Mouse (Mus musculus) spleen, embryonic (tissue): Measurements from ENCODE around the gene Acvr1.

ENCODE experiments used
- CTCF ChIA-PET: fragments of 350-600 bp; sonication (Branson Sonifier 250); formaldehyde crosslinking; loops from one replicate; lab custom pipeline; 2022; lab: Charles Lee

The Acvr1 gene

GRCm38 (mm10) chr2:58417684-58418083, 149.3 kb downstream of the Acvr1 start:
- CTCF ChIA-PET, result no interaction called here

- CTCF ChIA-PET, result no interaction called here
Measured at GRCm38 (mm10) chr2:58415037-58415436, 151.9 kb downstream of the Acvr1 start.

DNA sequence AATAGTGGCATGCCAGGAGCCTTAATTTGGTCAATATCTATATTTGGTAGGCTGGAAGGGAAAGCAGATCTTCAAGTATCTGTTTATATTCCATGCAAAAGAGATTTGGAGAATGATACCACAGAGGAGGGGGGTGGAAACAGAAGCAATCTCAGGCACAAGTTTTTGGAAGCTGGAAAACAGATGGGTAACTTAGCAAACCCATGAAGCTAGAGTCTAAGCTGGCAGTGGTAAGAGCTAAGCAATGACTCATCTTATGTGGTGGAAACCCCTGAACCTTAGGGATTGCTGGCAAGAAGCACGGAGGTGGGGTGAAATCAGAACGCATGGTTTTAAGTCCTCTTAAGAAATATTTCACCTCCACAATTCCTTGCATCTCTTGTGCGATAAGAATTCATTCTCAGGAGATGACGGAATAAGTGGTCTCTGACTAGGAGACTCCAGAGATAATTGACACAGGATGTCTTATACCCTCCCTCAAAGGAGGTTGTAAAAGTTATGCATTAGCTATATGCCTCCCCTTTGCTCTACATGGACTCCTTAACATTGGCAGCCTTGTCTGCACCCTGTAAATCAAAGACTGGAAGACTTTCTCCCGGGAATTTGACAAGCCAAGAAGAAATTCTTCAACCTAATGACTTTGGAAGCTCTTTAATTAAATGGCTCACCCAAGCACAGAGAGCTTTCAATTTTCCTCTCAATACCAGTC, 157.9 kb downstream of the Acvr1 start:
- CTCF ChIA-PET, result no interaction called here

DNA sequence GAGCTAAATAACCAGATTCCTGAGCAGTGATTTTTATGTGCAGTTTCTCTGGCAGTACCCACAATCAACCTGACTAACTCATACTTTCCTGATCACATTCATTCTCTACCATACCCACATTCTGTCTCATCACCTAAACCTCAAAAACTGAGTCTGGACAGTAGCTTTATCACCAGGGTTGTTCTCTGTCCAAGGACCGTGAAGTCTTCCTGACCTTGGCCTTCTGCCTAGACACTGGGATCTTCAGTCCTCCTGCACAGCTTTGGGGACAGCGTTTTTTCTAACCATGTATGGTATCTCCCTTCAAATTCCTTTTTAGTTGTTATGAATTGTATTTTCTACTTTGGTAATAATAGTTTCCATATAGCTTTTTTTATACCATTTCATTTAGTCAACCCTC, 163.5 kb downstream of the Acvr1 start:
- CTCF ChIA-PET, result no interaction called here

GRCm38 (mm10) chr2:58388601-58389000, 178.4 kb downstream of the Acvr1 start:
- CTCF ChIA-PET, result no interaction called here

- CTCF ChIA-PET, result no interaction called here
Measured at GRCm38 (mm10) chr2:58380020-58380419, 186.9 kb downstream of the Acvr1 start.

- CTCF ChIA-PET, result no interaction called here
Measured at GRCm38 (mm10) chr2:58379475-58379874, 187.5 kb downstream of the Acvr1 start.

DNA sequence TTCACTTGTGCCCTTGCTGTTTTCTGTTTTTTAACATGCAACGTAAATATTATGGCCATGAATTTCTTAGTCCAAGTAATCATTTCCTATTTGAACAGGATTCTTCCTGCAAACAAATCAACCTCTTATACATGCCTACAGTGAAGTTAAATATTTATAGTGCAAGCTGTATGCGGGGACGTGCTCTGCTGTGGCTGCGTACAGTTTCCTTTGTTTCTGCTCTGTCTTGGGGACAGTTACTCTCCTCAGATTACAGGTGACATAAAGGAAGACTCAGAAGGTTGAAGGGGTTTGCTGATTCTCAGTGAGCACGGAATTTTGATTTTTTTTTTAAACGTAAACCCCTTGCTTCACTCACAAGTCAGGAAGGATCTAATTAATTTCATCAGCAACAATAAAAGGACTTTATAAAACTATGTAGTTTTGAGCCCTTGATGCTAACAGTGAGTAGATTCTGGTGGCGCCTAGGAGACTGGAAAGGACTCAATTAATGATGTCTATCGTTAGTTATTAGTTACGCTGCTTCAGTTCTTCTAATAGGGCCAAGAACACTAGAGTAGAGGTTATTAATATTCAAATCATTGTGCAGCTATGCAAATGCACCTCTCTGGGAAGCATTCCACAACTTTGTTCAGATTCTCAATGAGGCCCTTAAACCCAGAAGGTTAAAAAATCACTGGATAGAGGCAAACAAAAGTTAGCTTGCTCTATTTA, 189.4 kb downstream of the Acvr1 start:
- CTCF ChIA-PET, result no interaction called here

GRCm38 (mm10) chr2:58366196-58366595, 200.8 kb downstream of the Acvr1 start:
- CTCF ChIA-PET, result no interaction called here

- CTCF ChIA-PET, result no interaction called here
Measured at GRCm38 (mm10) chr2:58361361-58362046, 205.5 kb downstream of the Acvr1 start.

GRCm38 (mm10) chr2:58358132-58358460, 208.9 kb downstream of the Acvr1 start:
- CTCF ChIA-PET, result no interaction called here

DNA sequence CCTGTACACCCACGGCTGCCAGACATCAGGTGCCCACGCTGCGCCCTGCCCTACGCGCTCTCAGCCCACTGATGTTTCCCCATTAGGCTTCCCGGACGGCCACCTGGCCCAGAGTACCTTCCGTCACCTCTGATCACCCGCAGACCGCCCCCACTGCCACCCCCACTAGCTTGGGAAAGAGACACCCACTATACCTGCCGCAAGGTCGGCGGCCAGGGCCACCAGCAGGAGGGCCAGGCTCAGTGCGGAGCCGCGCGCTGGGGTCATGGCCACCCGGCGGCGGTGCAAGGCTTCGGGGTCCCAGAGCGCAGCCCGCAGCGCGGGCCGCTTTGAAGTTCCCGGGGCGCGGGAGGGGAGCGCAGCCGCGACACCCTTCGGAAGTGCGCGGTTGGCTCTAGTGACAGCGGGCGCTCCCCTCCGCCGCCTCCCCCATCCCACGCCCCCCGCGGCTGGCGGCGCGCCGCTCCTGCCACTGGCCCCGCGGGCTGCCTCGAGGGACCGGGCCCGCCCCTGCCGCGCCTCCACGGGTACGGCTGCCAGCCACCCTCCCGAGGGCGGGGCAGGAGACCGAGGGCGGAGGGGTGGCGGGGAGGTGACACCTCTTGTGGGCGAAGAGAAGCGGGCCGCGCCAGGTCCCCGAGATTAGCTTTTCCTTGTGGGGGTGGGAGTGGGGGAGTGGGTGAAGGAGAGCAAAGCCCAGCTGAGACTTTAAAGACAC, 209.4 kb downstream of the Acvr1 start, which contains the start of gene Acvr1c:
Gene Acvr1c (minus strand): TSS at position 482 of the 718 bp plus-strand sequence.
- CTCF ChIA-PET, result no interaction called here

DNA sequence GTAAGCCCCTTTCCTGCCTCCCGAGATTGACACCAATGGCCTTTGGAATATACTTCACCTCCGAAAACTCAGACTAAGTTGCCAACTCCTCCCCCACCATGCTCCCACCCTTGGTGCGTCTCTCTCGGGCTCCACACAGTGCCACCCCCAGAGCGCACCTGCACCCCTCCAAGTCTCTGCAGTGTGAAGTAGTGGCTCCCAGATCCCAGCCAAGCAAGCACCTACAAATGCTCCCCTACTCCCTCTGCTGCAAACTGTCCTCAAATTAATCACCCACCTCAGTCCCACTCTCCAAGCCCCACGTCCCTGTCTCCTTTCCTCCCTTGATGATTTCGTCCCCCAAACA, 209.9 kb downstream of the Acvr1 start:
- CTCF ChIA-PET, result no interaction called here

GRCm38 (mm10) chr2:58354389-58354788, 212.6 kb downstream of the Acvr1 start:
- CTCF ChIA-PET, result no interaction called here

DNA sequence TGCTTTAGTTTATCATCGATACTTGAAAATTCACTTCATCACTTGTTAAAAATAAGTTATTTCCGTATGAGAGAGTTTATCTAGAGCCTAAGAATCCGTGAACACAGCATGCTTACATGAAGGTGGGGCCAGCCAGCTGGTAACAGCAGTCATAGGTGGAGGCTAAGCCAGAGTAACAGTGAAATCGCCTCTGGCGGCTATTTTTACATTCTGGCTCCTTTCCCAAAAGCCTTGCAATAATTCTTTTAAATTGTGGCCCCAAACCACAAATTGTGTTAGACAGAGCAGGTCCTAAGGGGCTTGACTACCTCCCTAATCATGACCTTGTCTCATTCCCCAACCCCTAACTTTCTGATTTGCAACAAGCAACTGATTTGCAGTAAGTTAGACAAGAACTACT, 214.1 kb downstream of the Acvr1 start:
- CTCF ChIA-PET, result no interaction called here

DNA sequence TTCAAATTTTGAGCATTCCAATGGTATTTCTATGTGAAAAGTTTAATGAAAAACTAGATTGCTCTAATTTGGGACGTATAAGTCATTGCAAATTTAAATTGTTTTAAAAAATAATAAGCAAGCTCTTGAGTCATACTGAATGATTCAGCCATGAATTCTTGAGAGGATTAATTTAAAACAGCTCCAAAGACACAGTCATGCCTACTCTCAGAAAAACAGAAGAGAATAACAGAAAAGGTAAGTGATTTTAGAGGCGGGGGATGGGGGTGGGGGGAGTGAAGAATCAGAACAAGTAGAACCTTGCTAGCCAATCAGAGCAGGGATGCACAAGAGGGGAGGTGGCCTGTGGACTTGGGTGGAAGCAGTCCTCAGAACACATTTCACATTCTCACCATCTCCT, 216.3 kb downstream of the Acvr1 start:
- CTCF ChIA-PET, result no interaction called here
